25 mouse cellular contexts compared by ENCODE assay signal in genomic region chr3:54659736-54660135, GRCm38 (mm10). TPM values are rescaled to one million over a fixed set of nuclear protein-coding genes. Genes with fewer than 3 reads are reported as not detected.
"Had no signal": no experiment of that assay in that cellular context is flagged by ENCODE, and none has a peak within 500 bp of the region (broad histone marks: within the 10 kb centered on the region; RNA-seq: fewer than 3 reads in every experiment).

No protein-coding gene starts in this region.

- H3K36me3 ChIP-seq: liver, embryonic 15.5 days; lung, embryonic 15.5 days; midbrain, embryonic 10.5 days; midbrain, embryonic 12.5 days; neural tube, embryonic 12.5 days; stomach, embryonic 15.5 days had no signal

- H3K4me3 ChIP-seq: liver, embryonic 15.5 days; lung, embryonic 15.5 days; megakaryocyte, embryonic 14.5 days; midbrain, embryonic 10.5 days; midbrain, embryonic 12.5 days; neural tube, embryonic 12.5 days; stomach, embryonic 15.5 days had no signal

- H3K9ac ChIP-seq: liver, embryonic 15.5 days; lung, embryonic 15.5 days; midbrain, embryonic 12.5 days; neural tube, embryonic 12.5 days; stomach, embryonic 15.5 days had no signal

- H3K4me1 ChIP-seq: liver, embryonic 15.5 days; lung, embryonic 15.5 days; midbrain, embryonic 10.5 days; midbrain, embryonic 12.5 days; neural tube, embryonic 12.5 days; stomach, embryonic 15.5 days had no signal

- H3K9me3 ChIP-seq: liver, embryonic 15.5 days; lung, embryonic 15.5 days; midbrain, embryonic 10.5 days; midbrain, embryonic 12.5 days; neural tube, embryonic 12.5 days; stomach, embryonic 15.5 days had no signal

- DNase-seq: lung, adult 18-20 months; lung, postnatal 14 days; lung, postnatal 36 days; midbrain, embryonic 14.5 days; right cerebral cortex, postnatal 14 days; thymus, adult 2 months; thymus, postnatal 25 days; thymus, postnatal 4 days had no signal

- H3K27me3 ChIP-seq: liver, embryonic 15.5 days; lung, embryonic 15.5 days; megakaryocyte, embryonic 14.5 days; midbrain, embryonic 12.5 days; neural tube, embryonic 12.5 days; stomach, embryonic 15.5 days had no signal

- H3K4me2 ChIP-seq: liver, embryonic 15.5 days; lung, embryonic 15.5 days; midbrain, embryonic 12.5 days; neural tube, embryonic 12.5 days; stomach, embryonic 15.5 days had no signal

- H3K27ac ChIP-seq: liver, embryonic 15.5 days; lung, embryonic 15.5 days; macrophage; midbrain, embryonic 10.5 days; midbrain, embryonic 12.5 days; neural tube, embryonic 12.5 days; stomach, embryonic 15.5 days; stomach, postnatal 0 days had no signal

- ATAC-seq: lung, postnatal 0 days had no signal

RNA-seq across cellular contexts. Expression of gene Gm21958, which starts 54.4 kb away (rescaled TPM):
- total RNA-seq: megakaryocyte progenitor cell, adult 5-6 weeks; midbrain, postnatal 0 days; monocyte, adult 5-6 weeks; neutrophil, adult 5-6 weeks had no signal
- polyA plus RNA-seq: lung, postnatal 0 days; macrophage; midbrain, postnatal 0 days; neural tube, embryonic 12.5 days; spleen, adult 2 months; stomach, embryonic 15.5 days; stomach, postnatal 0 days; testis, adult 2 months; thymus, adult 2 months; urinary bladder, adult 2 months had no signal
